Mouse (Mus musculus) limb, embryonic 14.5 days (tissue): Measurements from ENCODE around the gene Rab37. TPM values are rescaled to one million over a fixed set of nuclear protein-coding genes. Genes with fewer than 3 reads are reported as not detected.

ENCODE experiments used
- ATAC-seq: fragments of 200-750 bp; cut with Nextera tagmentation; 2 replicates; pipeline ENCODE4 v1.8.0; 2017; ENCODE audit warnings: low read depth, moderate number of reproducible peaks, moderate TSS enrichment; ENCODE audit not compliant: low FRiP score
- DNase-seq: peaks from one replicate; pipeline ENCODE4 v3.0.0-alpha.2; 2015; ENCODE audit warnings: low spot score
- H3K27ac ChIP-seq: fragments of 300-500 bp; sonication (generic); replicated peaks from 2 replicates; pipeline ENCODE4 v1.5.1; 2014; ENCODE audit warnings: low read depth, mild to moderate bottlenecking, low read length, moderate library complexity, mixed read lengths
- H3K27me3 ChIP-seq: fragments of 300-500 bp; sonication (generic); 2 replicates; pipeline ENCODE4 v1.6.1; 2014; ENCODE audit warnings: low read length, mixed read lengths; ENCODE audit not compliant: control insufficient read depth, insufficient read depth
- H3K36me3 ChIP-seq: fragments of 300-500 bp; sonication (generic); 2 replicates; pipeline ENCODE4 v1.6.1; 2014; ENCODE audit warnings: mild to moderate bottlenecking, low read length, moderate library complexity, mixed read lengths; ENCODE audit not compliant: control insufficient read depth, insufficient read depth
- H3K4me1 ChIP-seq: fragments of 300-500 bp; sonication (generic); 2 replicates; pipeline ENCODE4 v1.6.1; 2014; ENCODE audit warnings: antibody characterized with exemption, low read length, mixed read lengths; ENCODE audit not compliant: control insufficient read depth, insufficient read depth
- H3K4me2 ChIP-seq: fragments of 300-500 bp; sonication (generic); replicated peaks from 2 replicates; pipeline ENCODE4 v1.6.1; 2014; ENCODE audit warnings: low read depth, mild to moderate bottlenecking, low read length, moderate library complexity; ENCODE audit not compliant: severe bottlenecking
- H3K4me3 ChIP-seq: fragments of 300-500 bp; sonication (generic); replicated peaks from 2 replicates; pipeline ENCODE4 v1.5.1; 2014; ENCODE audit warnings: low read length
- H3K9ac ChIP-seq: fragments of 300-500 bp; sonication (generic); 2 replicates; pipeline ENCODE4 v1.6.1; 2014; ENCODE audit warnings: mild to moderate bottlenecking, low read depth, low read length, moderate library complexity; ENCODE audit not compliant: severe bottlenecking
- H3K9me3 ChIP-seq: fragments of 300-500 bp; sonication (generic); 2 replicates; pipeline ENCODE4 v1.6.1; 2016; ENCODE audit warnings: low read length; ENCODE audit not compliant: control insufficient read depth
- POLR2A ChIP-seq: fragments of 200-500 bp; IDR thresholded peaks from 2 replicates; pipeline ENCODE4 v1.8.0; 2012; ENCODE audit warnings: inconsistent platforms, mild to moderate bottlenecking, moderate library complexity, borderline replicate concordance; ENCODE audit not compliant: insufficient read depth, insufficient read length; ENCODE audit errors: extremely low read depth
- WGBS: fragments of 180-500 bp; shearing (Covaris S2); extraction: QIAGEN DNeasy Blood & Tissue Kit; methylation state at CpG from one replicate; pipeline ENCODE4 v1.1.7; 2014; 5-methylcytosine and 5-hydroxymethylcytosine counted together
- polyA plus RNA-seq, 2 experiments: library from polyadenylated mRNA; depleted of rRNA in 1 of 2; stranded (reverse) in 1 of 2; unstranded in 1 of 2; fragments of >200 nt; fragmentation: Nextera tagmentation in 1 of 2; extraction: Ambion mirVana in 1 of 2; gene quantifications; 2 replicates each; pipeline versions ENCODE4 v1.2.1 to v1.2.3; 2012 to 2014

The Rab37 gene
- polyA plus RNA-seq, 2 experiments = 1.5 TPM

DNA sequence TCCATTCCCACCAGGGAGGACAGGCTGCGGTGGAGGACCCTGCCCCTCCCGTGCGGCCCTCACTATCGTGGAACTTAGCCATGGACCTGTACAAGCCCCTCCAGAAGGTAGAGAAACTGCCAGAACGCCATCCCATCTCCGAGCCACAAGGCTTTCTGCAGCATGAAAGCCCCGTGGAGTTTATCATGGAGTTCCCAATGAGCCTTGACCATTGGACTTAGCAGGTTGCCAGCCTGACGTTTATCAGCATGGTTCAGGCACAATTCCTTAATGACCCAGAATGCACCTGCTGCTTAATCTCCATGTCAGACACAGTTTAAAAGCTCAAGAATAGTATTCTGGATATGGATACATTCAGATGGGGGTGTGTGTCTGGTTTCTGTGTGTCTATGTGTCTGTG, 6.2 kb upstream of the Rab37 start:
- H3K36me3 ChIP-seq = no peaks in the 10 kb centered on the region
- TF ChIP-seq POLR2A = no peak
- H3K4me2 ChIP-seq = no peak overlapping the region
- no peak overlapping the region for H3K9ac ChIP-seq
- H3K27ac ChIP-seq = no peak overlapping the region
- 74% methylated on average over 8 of the region's 8 CpGs for WGBS
- no peak overlapping the region for H3K4me3 ChIP-seq
- no peak for DNase-seq
- H3K4me1 ChIP-seq = no peaks in the 10 kb centered on the region
- no peak for ATAC-seq
- H3K27me3 ChIP-seq = peaks cover 11% of the 10 kb centered on the region; the same call in 1 of the 2 replicates
- no peaks in the 10 kb centered on the region for H3K9me3 ChIP-seq

DNA sequence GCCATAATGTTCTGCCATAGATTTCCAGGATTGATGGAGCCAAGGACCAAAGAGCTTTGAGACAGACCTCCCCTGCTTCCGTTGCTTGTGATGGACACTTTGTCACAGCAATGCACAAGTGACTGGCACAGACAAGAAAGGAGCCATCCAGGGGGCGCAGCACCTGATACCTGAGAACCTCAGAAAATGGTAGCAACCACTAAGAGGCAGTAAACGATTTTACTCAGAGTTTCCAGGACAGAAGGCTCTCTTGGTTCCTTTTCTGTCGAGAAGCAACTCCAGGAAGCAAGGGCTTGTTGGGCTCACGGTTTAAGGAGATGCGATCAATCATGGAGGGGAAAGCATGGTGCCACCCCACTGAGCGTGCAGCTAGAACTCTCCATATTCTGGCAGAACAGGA, 5.0 kb upstream of the Rab37 start:
- no peak for ATAC-seq
- no peak overlapping the region for H3K27ac ChIP-seq
- no peaks in the 10 kb centered on the region for H3K9me3 ChIP-seq
- H3K36me3 ChIP-seq = no peaks in the 10 kb centered on the region
- 61% methylated on average over 7 of the region's 7 CpGs for WGBS
- no peaks in the 10 kb centered on the region for H3K4me1 ChIP-seq
- no peak for DNase-seq
- peaks cover 19% of the 10 kb centered on the region for H3K27me3 ChIP-seq
- no peak overlapping the region for H3K9ac ChIP-seq
- H3K4me3 ChIP-seq = no peak overlapping the region
- H3K4me2 ChIP-seq = no peak overlapping the region
- TF ChIP-seq POLR2A = no peak

DNA sequence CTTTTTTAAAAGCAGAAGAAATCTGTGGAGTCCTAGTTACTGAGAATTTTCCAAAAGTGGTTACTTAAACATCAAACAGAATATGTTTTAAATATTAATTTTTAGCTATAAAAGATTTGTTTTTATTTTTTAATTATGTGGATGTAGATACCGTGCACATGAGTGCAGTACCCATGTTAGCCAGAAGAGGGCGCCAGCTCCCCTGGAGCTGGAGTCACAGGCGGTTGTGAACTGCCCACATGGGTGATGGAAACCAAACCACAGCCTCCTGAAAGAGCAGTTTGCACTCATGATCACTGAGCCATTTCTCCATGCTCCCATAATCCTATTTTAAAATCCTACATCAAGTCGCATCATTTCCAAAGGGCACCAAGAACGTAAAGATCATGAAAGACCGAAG, 1.4 kb upstream of the Rab37 start:
- H3K27me3 ChIP-seq = peaks cover 19% of the 10 kb centered on the region

DNA sequence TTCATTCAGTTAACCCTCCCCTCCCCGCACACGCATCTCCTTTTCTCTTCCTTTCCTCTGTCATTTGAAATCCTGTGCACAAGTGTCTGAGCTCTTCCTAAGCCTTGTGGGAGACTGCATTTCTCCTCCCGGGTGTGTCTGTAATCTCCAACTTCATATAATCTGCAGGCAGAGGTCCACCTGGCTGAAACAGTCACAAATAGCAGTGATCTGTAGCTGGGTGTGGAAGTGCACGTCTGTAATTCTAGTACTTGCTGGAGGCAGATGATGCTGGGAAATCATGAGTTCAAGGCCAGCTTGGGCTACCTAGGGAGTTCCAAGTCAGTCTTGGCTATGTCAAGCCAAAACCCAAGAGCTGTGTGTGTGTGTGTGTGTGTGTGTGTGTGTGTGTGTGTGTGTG, 909 bp downstream of the Rab37 start:
- H3K27me3 ChIP-seq = peaks cover 19% of the 10 kb centered on the region
- no peak for TF ChIP-seq POLR2A
- H3K4me3 ChIP-seq = no peak overlapping the region
- H3K4me1 ChIP-seq = no peaks in the 10 kb centered on the region
- WGBS = 26% methylated on average over 4 of the region's 4 CpGs
- no peak overlapping the region for H3K27ac ChIP-seq
- no peak overlapping the region for H3K4me2 ChIP-seq
- peaks cover 4% of the 10 kb centered on the region; the same call in 1 of the 2 replicates for H3K9me3 ChIP-seq
- no peaks in the 10 kb centered on the region for H3K36me3 ChIP-seq
- ATAC-seq = no peak
- no peak for DNase-seq
- no peak overlapping the region for H3K9ac ChIP-seq

More for the DNA sequence above, 1.4 kb upstream of the Rab37 start:
- Histone ChIP-seq H3K4me3 (no peak overlapping the region), H3K4me2 (no peak overlapping the region), H3K9ac (no peak overlapping the region), H3K9me3 (peaks cover 4% of the 10 kb centered on the region; the same call in 1 of the 2 replicates), H3K36me3 (no peaks in the 10 kb centered on the region), H3K4me1 (no peaks in the 10 kb centered on the region), H3K27ac (no peak overlapping the region)
- no peak for TF ChIP-seq POLR2A
- 68% methylated on average over 6 of the region's 6 CpGs for WGBS
- ATAC-seq (no peak), DNase-seq (no peak)

DNA sequence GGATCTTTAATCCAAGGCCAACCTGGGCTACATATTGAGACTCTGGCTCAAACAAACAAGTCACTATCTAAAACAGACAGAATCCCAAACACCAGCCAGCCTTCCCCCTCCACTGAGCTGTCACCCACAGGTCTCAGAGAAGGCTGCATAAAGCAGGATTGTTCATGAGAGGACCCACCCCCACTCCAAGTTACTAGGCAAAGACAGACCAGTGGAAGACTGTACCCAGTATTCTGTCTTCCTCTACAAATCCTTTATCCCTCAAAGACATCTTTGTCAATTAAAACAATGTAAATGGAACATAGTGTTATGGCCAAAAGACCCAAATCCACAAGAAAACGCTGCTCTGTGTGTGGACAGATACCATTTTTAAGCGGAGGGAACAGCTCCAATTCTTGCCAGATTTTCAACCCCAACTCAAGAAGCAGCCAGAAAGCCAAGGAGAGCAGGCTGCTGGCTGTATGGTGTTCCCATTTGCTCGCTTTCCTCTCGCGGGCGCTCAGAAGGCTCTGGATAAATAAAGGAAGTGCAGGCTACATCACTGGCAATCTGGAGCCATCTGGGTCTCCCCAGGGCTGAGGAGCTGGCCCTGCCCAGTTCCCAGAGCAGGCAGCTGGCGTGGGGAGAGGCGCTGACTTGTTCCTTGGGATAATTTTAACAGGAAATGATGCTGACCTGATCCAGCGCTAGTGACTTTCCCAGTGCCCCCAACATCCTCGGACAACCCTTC, 7.1 kb downstream of the Rab37 start:
- ATAC-seq = no peak
- peaks cover 2% of the 10 kb centered on the region; the same call in 1 of the 2 replicates for H3K9me3 ChIP-seq
- no peak overlapping the region for H3K4me2 ChIP-seq
- no peaks in the 10 kb centered on the region for H3K36me3 ChIP-seq
- no peak overlapping the region for H3K4me3 ChIP-seq
- no peaks in the 10 kb centered on the region for H3K27me3 ChIP-seq
- no peak for DNase-seq
- 41% methylated on average over 10 of the region's 10 CpGs for WGBS
- H3K27ac ChIP-seq = no peak overlapping the region
- peaks cover 11% of the 10 kb centered on the region; the same call in 1 of the 2 replicates for H3K4me1 ChIP-seq
- no peak for TF ChIP-seq POLR2A
- H3K9ac ChIP-seq = no peak overlapping the region
